Mouse (Mus musculus): ENCODE data around the gene L3mbtl2.

DNA sequence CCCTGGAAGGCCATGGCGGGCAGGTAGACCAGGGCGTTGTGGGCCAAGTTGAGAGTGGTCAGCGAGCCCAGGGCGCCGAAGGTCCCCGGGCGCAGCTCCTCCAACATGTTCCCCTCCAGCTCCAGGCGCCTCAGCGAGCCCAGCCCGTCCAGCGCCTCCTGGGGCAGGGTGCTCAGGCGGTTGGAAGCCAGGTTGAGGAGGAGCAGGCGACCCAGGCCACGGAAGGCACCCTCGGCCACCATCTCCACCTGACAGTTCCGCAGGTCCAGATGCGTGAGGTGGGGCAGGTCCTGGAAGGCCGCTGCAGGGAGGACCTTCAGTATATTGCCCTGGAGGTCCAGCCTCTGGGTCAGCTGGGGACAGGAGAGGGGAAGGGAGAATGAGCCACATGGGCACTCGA lies 31.2 kb downstream of the L3mbtl2 start:
- no peak for TF ChIP-seq CTCF (IDR thresholded peaks at IDR 0.05; ENCODE audit: insufficient read depth, low read length)
- TF ChIP-seq POLR2A (IDR thresholded peaks at IDR 0.05; ENCODE audit: borderline replicate concordance, extremely low read depth, low read depth, low read length): no peak
